Mouse (Mus musculus) megakaryocyte-erythroid progenitor cell, adult 5 weeks (primary cell): ENCODE results near the gene Jarid2. TPM values are rescaled to one million over a fixed set of nuclear protein-coding genes. Genes with fewer than 3 reads are reported as not detected.

Experiments
- polyA plus RNA-seq: library from polyadenylated mRNA; stranded (reverse); fragments of >175 nt; gene quantifications from 2 replicates; pipeline ENCODE4 v1.2.3, GENCODE M21; 2012

Jarid2 gene
- 36.2 and 38.1 TPM in 2 replicates for polyA plus RNA-seq

DNA sequence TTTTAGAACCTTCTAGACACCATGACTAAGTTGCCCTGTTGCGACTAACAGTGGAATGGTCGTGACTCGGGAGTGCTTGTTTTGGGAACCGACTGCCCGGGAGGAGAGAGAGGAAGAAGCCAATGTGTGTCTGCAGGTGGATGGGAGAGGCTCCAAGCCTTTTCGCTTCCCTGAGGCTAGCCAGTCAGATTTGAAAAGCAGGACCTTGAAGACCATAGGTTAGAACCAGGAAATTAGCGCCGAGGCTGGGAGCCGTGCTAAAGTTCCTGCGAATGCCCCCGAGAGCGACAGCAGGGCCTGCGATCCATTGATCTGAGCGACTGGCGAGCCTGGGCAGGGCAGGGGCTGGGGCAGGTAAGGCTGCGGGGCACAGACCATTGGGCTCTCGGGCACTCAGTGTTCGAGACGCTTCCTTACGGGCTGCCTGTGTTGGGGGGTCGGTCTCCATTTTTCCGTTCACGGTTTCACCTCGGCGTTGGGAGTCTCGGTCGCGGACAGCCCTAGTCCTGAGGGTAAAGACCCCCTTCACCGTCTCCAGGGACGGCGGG, at the start of gene Jarid2:
Gene Jarid2, plus strand, starts transcription at position 51 of the 548 bp plus-strand sequence.

